Mouse (Mus musculus) neural tube, embryonic 11.5 days (tissue): ENCODE measurements around the gene Slc5a3. TPM values are rescaled to one million over a fixed set of nuclear protein-coding genes. Genes with fewer than 3 reads are reported as not detected.

Experiments
- ATAC-seq: fragments of 200-750 bp; cut with Nextera tagmentation; 2 replicates; pipeline ENCODE4 v1.8.0; 2017; ENCODE audit warnings: moderate number of reproducible peaks, mild to moderate bottlenecking, moderate TSS enrichment, moderate library complexity; ENCODE audit not compliant: insufficient read depth, low FRiP score, low TSS enrichment
- DNase-seq: peaks from one replicate; pipeline ENCODE4 v3.0.0-alpha.2; 2015; ENCODE audit warnings: low spot score
- H3K27ac ChIP-seq: fragments of 300-500 bp; sonication (generic); 2 replicates; pipeline ENCODE4 v1.5.1; 2014; ENCODE audit warnings: low read depth, mild to moderate bottlenecking, low read length
- H3K27me3 ChIP-seq: fragments of 300-500 bp; sonication (generic); 2 replicates; pipeline ENCODE4 v1.6.1; 2014; ENCODE audit warnings: mild to moderate bottlenecking, low read length, mixed read lengths; ENCODE audit not compliant: control insufficient read depth, insufficient read depth
- H3K36me3 ChIP-seq: fragments of 300-500 bp; sonication (generic); 2 replicates; pipeline ENCODE4 v1.6.1; 2014; ENCODE audit warnings: mild to moderate bottlenecking, low read length, moderate library complexity, mixed read lengths; ENCODE audit not compliant: control insufficient read depth, insufficient read depth
- H3K4me1 ChIP-seq: fragments of 300-500 bp; sonication (generic); 2 replicates; pipeline ENCODE4 v1.6.1; 2014; ENCODE audit warnings: low read length, mixed read lengths; ENCODE audit not compliant: control insufficient read depth, insufficient read depth
- H3K4me2 ChIP-seq: fragments of 300-500 bp; sonication (generic); 2 replicates; pipeline ENCODE4 v1.6.1; 2014; ENCODE audit warnings: low read depth, mild to moderate bottlenecking, moderate library complexity
- H3K4me3 ChIP-seq: fragments of 300-500 bp; sonication (generic); 2 replicates; pipeline ENCODE4 v1.5.1; 2014; ENCODE audit warnings: low read depth, low read length
- H3K9ac ChIP-seq: fragments of 300-500 bp; sonication (generic); 2 replicates; pipeline ENCODE4 v1.6.1; 2014; ENCODE audit warnings: mild to moderate bottlenecking, low read length
- H3K9me3 ChIP-seq: fragments of 300-500 bp; sonication (generic); 2 replicates; pipeline ENCODE4 v1.6.1; 2016; ENCODE audit warnings: low read length; ENCODE audit not compliant: control insufficient read depth
- WGBS: fragments of 180-500 bp; shearing (Covaris S2); extraction: QIAGEN DNeasy Blood & Tissue Kit; methylation state at CpG from one replicate; pipeline ENCODE4 v1.1.7; 2014; 5-methylcytosine and 5-hydroxymethylcytosine counted together
- polyA plus RNA-seq: library from polyadenylated mRNA; unstranded; fragments of >200 nt; fragmentation: Nextera tagmentation; extraction: Ambion mirVana; gene quantifications from 2 replicates; pipeline ENCODE4 v1.2.1, GENCODE M21; 2014

The Slc5a3 gene
- 14.0 and 15.9 TPM in 2 replicates for polyA plus RNA-seq

GRCm38 (mm10) chr16:92057852-92058643 lies at the start of gene Slc5a3, which contains the start of the genes Mrps6 and Gm49711:
Gene Slc5a3 (plus strand): TSS chr16:92058322.
Gene Mrps6 (plus strand): TSS chr16:92058270.
Gene Gm49711 (plus strand): TSS chr16:92058316.
- peak; percentile 91 for ATAC-seq
- Histone ChIP-seq H3K9me3 (peaks cover 4% of the 10 kb centered on the region; the same call in 1 of the 2 replicates), H3K27ac (peak within 1 kb of the TSS; percentile 64; the same call in 1 of the 2 replicates), H3K4me2 (peak within 1 kb of the TSS; percentile 86), H3K9ac (peak within 1 kb of the TSS; percentile 83), H3K36me3 (peaks cover 7% of the 10 kb centered on the region; the same call in 1 of the 2 replicates), H3K4me1 (peaks cover 8% of the 10 kb centered on the region), H3K27me3 (no peaks in the 10 kb centered on the region), H3K4me3 (peak within 1 kb of the TSS; percentile 93)
- peak; percentile 90 for DNase-seq
- under 1% methylated on average over 85 of the region's 99 CpGs for WGBS

- H3K36me3 ChIP-seq = no peaks in the 10 kb centered on the region
- H3K27me3 ChIP-seq = no peaks in the 10 kb centered on the region
- ATAC-seq (no peak), DNase-seq (no peak)
- no peak overlapping the region for H3K9ac ChIP-seq
- no peak overlapping the region for H3K4me2 ChIP-seq
- no peaks in the 10 kb centered on the region for H3K9me3 ChIP-seq
- H3K4me1 ChIP-seq = no peaks in the 10 kb centered on the region
- H3K27ac ChIP-seq = no peak overlapping the region
- WGBS = 93% methylated on average over 2 of the region's 2 CpGs
- no peak overlapping the region for H3K4me3 ChIP-seq
Measured at GRCm38 (mm10) chr16:92009586-92009985, 48.5 kb upstream of the Slc5a3 start.

- 90% methylated on average over 8 of the region's 8 CpGs for WGBS
Measured at GRCm38 (mm10) chr16:92016792-92017191, 41.3 kb upstream of the Slc5a3 start.

GRCm38 (mm10) chr16:92019141-92020118 lies 38.7 kb upstream of the Slc5a3 start:
- ATAC-seq (peak; percentile 55; the same call in 1 of the 2 replicates), DNase-seq (peak; percentile 73)
- no peaks in the 10 kb centered on the region for H3K27me3 ChIP-seq
- WGBS = 7% methylated on average over 26 of the region's 26 CpGs
- H3K4me1 ChIP-seq = no peaks in the 10 kb centered on the region
- no peak overlapping the region for H3K27ac ChIP-seq
- H3K4me3 ChIP-seq = peak overlapping the region; percentile 11
- H3K4me2 ChIP-seq = peak overlapping the region; percentile 42
- peak overlapping the region; percentile 44 for H3K9ac ChIP-seq
- H3K36me3 ChIP-seq = no peaks in the 10 kb centered on the region
- H3K9me3 ChIP-seq = no peaks in the 10 kb centered on the region

More at GRCm38 (mm10) chr16:92016792-92017191, 41.3 kb upstream of the Slc5a3 start:
- no peaks in the 10 kb centered on the region for H3K36me3 ChIP-seq
- no peak overlapping the region for H3K9ac ChIP-seq
- no peaks in the 10 kb centered on the region for H3K27me3 ChIP-seq
- no peak overlapping the region for H3K4me3 ChIP-seq
- H3K27ac ChIP-seq = no peak overlapping the region
- H3K4me1 ChIP-seq = no peaks in the 10 kb centered on the region
- no peak for DNase-seq
- H3K4me2 ChIP-seq = no peak overlapping the region
- H3K9me3 ChIP-seq = no peaks in the 10 kb centered on the region
- ATAC-seq = no peak

- ATAC-seq (no peak), DNase-seq (no peak)
- no peak overlapping the region for H3K4me3 ChIP-seq
- no peaks in the 10 kb centered on the region for H3K4me1 ChIP-seq
- no peak overlapping the region for H3K9ac ChIP-seq
- H3K27ac ChIP-seq = no peak overlapping the region
- H3K9me3 ChIP-seq = no peaks in the 10 kb centered on the region
- no peaks in the 10 kb centered on the region for H3K27me3 ChIP-seq
- H3K36me3 ChIP-seq = no peaks in the 10 kb centered on the region
- 84% methylated on average over 12 of the region's 12 CpGs for WGBS
- no peak overlapping the region for H3K4me2 ChIP-seq
Measured at GRCm38 (mm10) chr16:92021656-92022400, 36.3 kb upstream of the Slc5a3 start.

- no peak for DNase-seq
- 80% methylated on average over 20 of the region's 20 CpGs for WGBS
- Histone ChIP-seq H3K9me3 (no peaks in the 10 kb centered on the region), H3K27ac (no peak overlapping the region), H3K4me3 (no peak overlapping the region), H3K9ac (no peak overlapping the region), H3K27me3 (no peaks in the 10 kb centered on the region), H3K36me3 (no peaks in the 10 kb centered on the region), H3K4me2 (no peak overlapping the region), H3K4me1 (no peaks in the 10 kb centered on the region)
- ATAC-seq = no peak
Measured at GRCm38 (mm10) chr16:92022494-92023283, 35.4 kb upstream of the Slc5a3 start.

- DNase-seq (no peak), ATAC-seq (no peak)
- H3K27ac ChIP-seq = no peak overlapping the region
- no peak overlapping the region for H3K9ac ChIP-seq
- H3K36me3 ChIP-seq = no peaks in the 10 kb centered on the region
- H3K4me2 ChIP-seq = no peak overlapping the region
- no peaks in the 10 kb centered on the region for H3K4me1 ChIP-seq
- no peak overlapping the region for H3K4me3 ChIP-seq
- no peaks in the 10 kb centered on the region for H3K27me3 ChIP-seq
- no peaks in the 10 kb centered on the region for H3K9me3 ChIP-seq
- 88% methylated on average over 3 of the region's 3 CpGs for WGBS
Measured at GRCm38 (mm10) chr16:92033286-92033685, 24.8 kb upstream of the Slc5a3 start.
